Mouse (Mus musculus) spleen, adult 18-20 months (tissue): ENCODE data around the gene Rpp25.

ENCODE experiments used
- DNase-seq, 2 experiments: peaks; one replicate each; pipeline ENCODE4 v3.0.0; 2022; ENCODE audit warnings: mixed read lengths in 2 of 2

The Rpp25 gene

GRCm38 (mm10) chr9:57521056-57521911, 17.5 kb downstream of the Rpp25 start, which contains the start of gene Cox5a:
Gene Cox5a, plus strand, starts transcription at chr9:57521274.
- DNase-seq, result peak; percentile 86 to 92

DNA sequence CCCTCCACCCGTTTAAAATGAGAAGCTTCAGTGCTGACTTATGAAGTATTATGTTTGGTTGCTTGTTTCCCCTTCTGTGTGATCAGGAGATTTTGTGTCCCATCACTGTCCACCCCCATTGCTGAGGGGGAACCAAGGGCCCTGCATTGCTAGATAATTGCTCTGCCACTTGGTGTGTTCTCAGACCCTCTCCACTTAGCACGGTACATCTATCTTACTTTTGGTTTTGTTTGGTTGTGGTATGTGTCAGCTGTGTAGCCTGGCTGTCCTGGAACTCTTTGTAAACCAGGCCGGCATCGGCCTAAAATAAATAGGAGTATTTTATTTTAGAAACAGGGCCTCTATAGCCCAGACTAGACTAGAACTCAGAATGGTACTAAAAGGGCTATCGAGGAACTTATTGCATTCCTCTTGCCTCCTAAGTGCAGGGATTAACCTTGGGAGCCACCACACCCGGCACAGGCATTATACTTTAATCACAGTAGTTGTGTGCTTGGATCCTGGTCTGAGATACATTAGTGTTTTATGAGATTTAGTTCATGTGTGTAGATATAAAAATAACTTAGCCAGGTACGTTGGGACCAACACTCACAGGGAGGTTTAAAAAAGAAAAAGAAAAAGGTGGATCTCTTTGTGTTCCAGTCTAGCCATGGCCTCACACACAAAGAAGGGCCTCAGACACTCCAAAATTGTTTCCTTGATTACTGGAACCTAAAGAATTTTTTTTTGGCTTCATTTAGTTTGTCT, 18.5 kb downstream of the Rpp25 start:
- DNase-seq, result no peak

DNA sequence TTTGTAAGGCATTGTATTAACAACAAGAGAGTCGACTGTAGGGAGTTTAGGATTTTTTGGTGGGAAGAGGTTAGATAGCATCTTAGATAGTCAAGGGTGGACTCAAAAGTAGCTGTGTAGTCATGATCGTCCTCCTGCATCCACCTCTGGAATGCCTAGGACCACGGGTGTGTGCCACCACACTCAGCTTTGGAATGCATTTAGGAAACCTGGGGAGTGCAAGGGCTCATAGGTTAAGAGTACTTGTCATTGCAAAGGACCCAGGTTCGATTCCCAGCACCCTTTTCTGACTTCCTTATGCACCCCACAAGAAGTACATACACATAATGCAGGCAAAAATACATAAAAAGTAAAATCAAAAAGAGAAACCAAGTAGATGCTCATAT, 19.0 kb downstream of the Rpp25 start:
- DNase-seq, result no peak

- no peak for DNase-seq
These were observed 19.9 kb downstream of the Rpp25 start for GRCm38 (mm10) chr9:57523754-57524153.

DNA sequence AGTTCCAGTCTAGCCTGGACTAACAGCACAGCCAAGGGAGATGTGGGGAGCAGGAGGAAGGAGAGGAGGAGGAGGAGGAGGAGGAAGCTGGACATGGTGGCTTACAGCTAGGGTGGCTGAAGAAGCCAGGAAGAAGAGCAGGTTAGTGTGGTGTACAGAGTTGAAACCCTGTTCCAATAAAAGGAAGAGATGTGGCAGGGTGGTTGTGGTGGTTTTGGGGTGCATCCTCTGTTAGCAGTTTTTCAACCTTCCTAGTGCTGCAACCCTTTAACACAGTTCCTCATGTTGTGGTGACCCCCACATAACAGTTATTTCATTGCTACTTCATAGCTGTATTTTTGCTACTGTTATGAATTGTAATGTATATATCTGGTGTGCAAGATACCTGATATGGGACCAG, 20.6 kb downstream of the Rpp25 start:
- DNase-seq, result no peak

DNA sequence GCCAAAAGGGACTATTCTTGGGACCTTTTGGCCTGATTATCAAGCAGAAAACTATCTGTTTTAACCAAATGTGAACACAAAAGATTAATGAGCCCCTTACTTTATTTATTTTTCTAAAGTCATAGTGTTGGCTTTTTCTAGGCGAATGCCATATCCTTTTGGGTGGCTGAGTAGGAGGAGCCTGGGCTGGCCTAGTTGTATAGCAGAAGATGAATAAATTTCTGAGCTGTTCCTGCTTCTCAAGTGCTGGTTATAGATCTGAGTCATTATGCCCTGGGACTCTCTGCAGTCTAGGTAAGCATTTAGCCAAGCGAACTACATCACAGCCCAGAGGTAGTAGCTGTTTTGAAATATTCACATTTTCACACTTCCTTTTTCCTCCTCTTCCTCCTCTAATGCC, 21.7 kb downstream of the Rpp25 start:
- DNase-seq, result no peak

GRCm38 (mm10) chr9:57526435-57526834, 22.6 kb downstream of the Rpp25 start:
- DNase-seq, result no peak

DNA sequence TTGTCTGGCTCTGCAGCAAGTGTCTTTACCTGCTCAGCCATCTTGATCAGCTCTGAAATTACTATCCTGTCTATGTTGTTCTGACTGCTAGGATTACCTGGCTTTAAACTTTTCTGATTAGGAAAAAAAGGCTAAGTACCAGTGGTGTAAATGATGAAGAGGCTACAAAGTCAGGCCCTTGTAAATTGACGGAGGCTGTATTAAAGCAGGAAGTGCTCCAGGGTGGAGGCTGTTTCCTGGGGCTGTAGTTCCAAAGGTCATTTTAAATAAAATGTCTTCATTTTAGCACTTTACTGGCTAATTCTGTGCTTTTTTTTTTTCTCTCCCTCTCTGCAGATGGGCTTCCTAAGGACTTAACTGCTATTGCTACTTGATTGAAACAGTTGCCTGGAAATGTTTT, 28.1 kb downstream of the Rpp25 start:
- DNase-seq, result no peak

GRCm38 (mm10) chr9:57536362-57536761, 32.5 kb downstream of the Rpp25 start:
- no peak for DNase-seq

DNA sequence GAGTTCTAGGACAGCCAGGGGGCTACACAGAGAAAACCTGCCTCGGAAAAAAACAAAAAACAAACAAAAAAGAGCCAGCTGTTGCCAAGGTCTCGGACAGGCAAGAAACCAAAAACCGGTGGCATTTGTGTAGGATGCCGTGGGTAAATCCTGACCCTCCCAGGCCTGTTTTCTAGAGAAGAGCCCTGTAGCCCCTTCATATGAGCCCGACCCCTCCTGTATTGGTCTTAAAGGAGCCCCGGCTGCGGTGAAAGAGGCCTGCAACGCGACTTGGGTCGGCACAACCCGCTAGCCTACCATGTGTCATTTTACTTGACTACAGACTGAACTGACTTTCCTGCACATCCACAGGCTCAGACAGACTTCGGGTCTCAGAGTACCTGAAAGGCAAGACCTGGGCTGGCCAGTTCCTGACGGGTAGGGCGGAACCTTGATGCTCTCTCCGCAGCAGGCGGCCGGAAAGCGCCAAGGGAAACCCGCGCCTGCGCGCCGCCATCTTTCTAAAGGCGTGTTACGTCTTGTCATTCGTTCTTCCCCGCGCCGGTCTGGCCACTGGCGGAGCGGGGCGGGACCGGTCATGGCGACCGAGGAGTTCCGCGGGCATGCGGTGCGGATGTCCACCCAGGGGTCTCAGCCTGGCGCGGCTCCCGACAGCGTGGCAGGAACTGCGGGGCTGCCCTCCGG, 33.4 kb downstream of the Rpp25 start, which contains the start of gene Fam219b:
Gene Fam219b, plus strand, starts transcription at position 485 of the 684 bp plus-strand sequence.
- peak; percentile 79 to 85 for DNase-seq

- no peak for DNase-seq
These were observed 33.9 kb downstream of the Rpp25 start for GRCm38 (mm10) chr9:57537728-57538181.

DNA sequence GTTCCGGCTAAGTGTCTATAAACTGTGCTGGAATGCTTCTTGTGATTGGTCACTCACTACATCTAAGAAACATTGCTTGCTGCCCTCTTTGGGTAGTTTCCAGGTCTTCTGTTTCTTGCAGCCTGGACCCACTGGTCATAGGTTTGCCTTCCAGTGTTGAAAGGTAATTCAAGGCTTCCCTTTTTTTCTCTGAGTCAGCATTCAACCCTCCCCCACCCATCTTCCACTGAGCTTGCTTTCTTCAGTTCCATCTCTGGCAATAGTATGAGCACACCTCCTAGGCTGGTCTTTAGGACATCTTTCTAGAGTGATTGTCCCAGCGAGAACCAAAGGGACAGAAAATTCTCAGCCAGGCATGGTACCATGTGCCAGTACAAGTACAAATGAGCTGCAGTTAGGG, 35.7 kb downstream of the Rpp25 start:
- DNase-seq, result no peak

DNA sequence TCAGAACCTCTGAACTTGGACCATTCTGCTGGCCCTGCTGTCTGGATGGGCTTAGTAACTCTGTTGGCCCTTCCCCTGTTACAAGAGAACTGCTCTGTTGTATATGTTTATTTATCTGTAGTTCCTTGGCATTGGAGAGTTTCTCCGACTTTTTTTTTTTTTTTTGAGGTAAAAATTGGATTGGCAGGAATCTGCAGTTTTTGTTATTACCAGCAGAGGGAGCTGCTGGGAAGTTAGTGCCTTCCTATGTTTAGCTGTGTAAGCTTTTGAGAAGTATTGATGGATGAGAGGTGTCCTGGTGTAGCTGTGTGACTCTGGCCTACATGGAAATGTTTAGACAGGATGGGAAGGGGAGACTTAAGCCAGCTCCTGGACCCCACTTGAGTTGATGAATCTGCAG, 37.5 kb downstream of the Rpp25 start:
- peak in 1 of 2 experiments; percentile 33 for DNase-seq

DNA sequence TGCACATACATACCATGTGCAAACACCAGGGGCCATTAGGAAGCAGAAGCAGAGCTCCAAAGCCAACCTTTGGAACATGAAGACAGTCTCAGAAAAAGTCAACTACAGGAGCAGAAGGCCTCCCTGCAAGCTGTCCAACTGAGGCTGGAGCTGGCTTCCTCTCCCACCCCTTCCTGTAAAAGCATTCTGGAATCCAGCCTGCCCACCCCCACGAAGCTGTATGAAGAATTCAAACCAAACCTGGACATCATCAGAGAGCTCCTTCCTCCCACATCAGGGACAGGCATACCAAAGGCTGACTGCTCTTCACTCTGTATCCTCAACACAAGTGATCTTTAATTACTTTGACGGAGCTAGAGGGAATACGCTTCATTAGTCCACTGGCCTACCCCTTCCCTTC, 40.1 kb downstream of the Rpp25 start:
- DNase-seq, result no peak

- no peak for DNase-seq
These were observed 43.5 kb downstream of the Rpp25 start for GRCm38 (mm10) chr9:57547287-57547686.

DNA sequence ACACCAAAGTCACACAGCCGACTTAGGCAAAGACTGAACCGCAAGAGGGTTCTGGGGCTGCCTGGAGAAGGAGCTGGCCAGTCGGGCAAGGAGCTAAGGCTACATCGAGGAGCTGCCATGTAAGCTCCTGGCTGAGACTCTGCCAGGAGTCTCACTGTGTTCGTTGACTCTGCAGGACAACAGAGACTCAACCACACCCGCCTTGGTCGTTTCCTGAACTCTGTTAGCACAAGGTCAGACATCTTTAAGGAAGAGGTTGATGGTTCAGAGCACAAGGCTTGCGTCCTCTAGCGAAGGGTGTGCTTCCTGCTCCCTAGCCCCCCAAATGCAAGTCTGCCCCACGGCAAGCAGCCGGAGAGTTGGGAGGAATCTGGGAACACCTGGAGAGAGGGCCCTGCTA, 44.0 kb downstream of the Rpp25 start:
- no peak for DNase-seq

DNA sequence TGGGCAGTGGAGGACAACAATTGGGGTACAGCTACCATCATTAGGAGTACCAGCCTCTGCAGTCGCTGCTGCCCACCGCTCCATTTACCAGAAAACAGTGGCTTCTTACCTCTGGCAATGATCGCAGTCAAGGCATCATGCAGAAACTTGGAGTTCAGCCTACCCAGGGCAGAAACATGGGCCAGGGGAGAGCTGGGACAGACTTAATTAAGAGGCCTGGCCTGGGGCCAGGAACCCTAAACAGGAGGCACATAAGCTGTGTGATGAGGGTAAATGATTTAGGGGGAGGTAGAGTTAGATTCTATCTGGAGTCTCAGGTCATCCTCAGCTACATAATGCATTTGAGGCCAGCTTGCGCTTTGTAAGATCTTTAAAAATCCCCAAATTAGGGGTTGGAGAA, 45.4 kb downstream of the Rpp25 start:
- no peak for DNase-seq

GRCm38 (mm10) chr9:57550126-57550862, 46.5 kb downstream of the Rpp25 start:
- DNase-seq, result no peak

- peak in 1 of 2 experiments; percentile 63 for DNase-seq
These were observed 48.5 kb downstream of the Rpp25 start, which contains the start of gene Mpi for GRCm38 (mm10) chr9:57552139-57552887. Gene Mpi, minus strand, starts transcription at chr9:57552763.

GRCm38 (mm10) chr9:57553119-57553518, 49.3 kb downstream of the Rpp25 start:
- DNase-seq, result no peak

- DNase-seq, result no peak
These were observed 50.9 kb downstream of the Rpp25 start for GRCm38 (mm10) chr9:57554753-57555152.
